ENCODE assay signal across 23 mouse cellular contexts in the genomic region with DNA sequence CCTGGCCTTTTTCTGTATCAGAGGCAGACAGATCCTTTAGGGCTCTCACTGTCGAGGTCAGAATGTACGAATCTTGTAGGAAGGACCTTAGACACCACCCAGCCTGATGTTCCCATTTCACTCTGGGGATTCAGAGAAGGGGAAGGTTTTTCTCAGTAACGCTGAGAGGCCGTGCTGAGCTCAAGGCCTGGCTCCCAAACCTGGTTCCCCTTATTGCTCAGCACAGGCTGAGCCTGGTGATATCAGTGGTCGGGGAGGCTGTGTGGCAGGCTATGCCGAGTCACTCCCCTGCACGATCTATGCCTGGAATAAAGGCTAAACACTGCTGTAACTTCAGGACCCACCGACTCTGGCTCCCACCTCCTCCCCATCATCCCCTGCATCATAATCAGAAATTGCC.
DNase-seq lines count a peak whose midpoint lies in the region; ATAC-seq and TF ChIP-seq lines count a peak whose summit lies in the region.
"Had no signal": no experiment of that assay in that cellular context is flagged by ENCODE, and none has a peak within 500 bp of the region (broad histone marks: within the 10 kb centered on the region; RNA-seq: fewer than 3 reads in every experiment).

No protein-coding gene starts in this region.

- 84% methylated on average over 8 of the region's 8 CpGs for WGBS in lung, postnatal 0 days

- no peak for ATAC-seq in lung, postnatal 0 days
- peak; percentile 89 for ATAC-seq in granulocyte monocyte progenitor cell, adult 5-6 weeks (replicated peaks; ENCODE audit: poor library complexity, severe bottlenecking)
- peak; percentile 47 for ATAC-seq in monocyte, adult 5-6 weeks (replicated peaks; ENCODE audit: insufficient number of reproducible peaks, low FRiP score, low TSS enrichment, poor library complexity, severe bottlenecking)
- ATAC-seq: forebrain, embryonic 13.5 days; midbrain, embryonic 13.5 days had no signal

- peak; percentile 31 for DNase-seq in adrenal gland, postnatal 14 days
- DNase-seq in adrenal gland, postnatal 4 days (ENCODE audit: low spot score in 2 of 2), result no peak
- peak; percentile 23 for DNase-seq in lung, postnatal 25 days (ENCODE audit: low spot score)
- no peak for DNase-seq in lung, postnatal 0 days (ENCODE audit: low spot score)
- DNase-seq in ovary, postnatal 14 days (ENCODE audit: low spot score), result no peak
- DNase-seq in thymus, postnatal 36 days, result no peak
- DNase-seq: cerebellum, adult 8-10 months; gastrocnemius, postnatal 14 days; kidney, adult 8-10 months; kidney, postnatal 25 days; layer of hippocampus, adult 9-11 months; liver, embryonic 13.5 days; lung, postnatal 14 days had no signal

- no peak for TF ChIP-seq EP300 in lung, postnatal 0 days (IDR thresholded peaks at IDR 0.05)

- H3K9ac ChIP-seq in lung, postnatal 0 days (replicated peaks; ENCODE audit: low read depth), result no peak overlapping the region
- H3K9ac ChIP-seq: embryonic facial prominence, embryonic 12.5 days; forebrain, embryonic 13.5 days; hindbrain, embryonic 12.5 days; liver, embryonic 13.5 days; midbrain, embryonic 13.5 days had no signal

- H3K36me3 ChIP-seq in lung, postnatal 0 days (ENCODE audit: insufficient read depth, low read length), result no peaks in the 10 kb centered on the region
- H3K36me3 ChIP-seq: embryonic facial prominence, embryonic 12.5 days; hindbrain, embryonic 12.5 days; liver, embryonic 13.5 days; midbrain, embryonic 13.5 days had no signal

- H3K4me2 ChIP-seq in lung, postnatal 0 days (replicated peaks; ENCODE audit: low read depth, low read length), result no peak overlapping the region
- H3K4me2 ChIP-seq: embryonic facial prominence, embryonic 12.5 days; forebrain, embryonic 13.5 days; hindbrain, embryonic 12.5 days; liver, embryonic 13.5 days; midbrain, embryonic 13.5 days had no signal

- H3K4me1 ChIP-seq in lung, postnatal 0 days (ENCODE audit: insufficient read depth, low read depth, low read length), result no peaks in the 10 kb centered on the region
- H3K4me1 ChIP-seq: embryonic facial prominence, embryonic 12.5 days; forebrain, embryonic 13.5 days; heart, embryonic 10.5 days; hindbrain, embryonic 12.5 days; limb, embryonic 10.5 days; liver, embryonic 13.5 days had no signal

- no peaks in the 10 kb centered on the region for H3K9me3 ChIP-seq in lung, postnatal 0 days (ENCODE audit: low read length)
- H3K9me3 ChIP-seq: embryonic facial prominence, embryonic 12.5 days; forebrain, embryonic 13.5 days; heart, embryonic 10.5 days; hindbrain, embryonic 12.5 days; limb, embryonic 10.5 days; liver, embryonic 13.5 days; midbrain, embryonic 13.5 days had no signal

- H3K27ac ChIP-seq in lung, postnatal 0 days (ENCODE audit: low read length), result no peak overlapping the region
- H3K27ac ChIP-seq: embryonic facial prominence, embryonic 12.5 days; forebrain, embryonic 13.5 days; heart, embryonic 10.5 days; hindbrain, embryonic 12.5 days; limb, embryonic 10.5 days; liver, embryonic 13.5 days; midbrain, embryonic 13.5 days had no signal

- TF ChIP-seq CTCF in lung, postnatal 0 days (IDR thresholded peaks at IDR 0.05), result no peak

- no peaks in the 10 kb centered on the region for H3K27me3 ChIP-seq in lung, postnatal 0 days (replicated peaks; ENCODE audit: insufficient read depth, low read length)
- H3K27me3 ChIP-seq: embryonic facial prominence, embryonic 12.5 days; forebrain, embryonic 13.5 days; hindbrain, embryonic 12.5 days; liver, embryonic 13.5 days; midbrain, embryonic 13.5 days had no signal

- no peak overlapping the region for H3K4me3 ChIP-seq in lung, postnatal 0 days (ENCODE audit: low read depth, low read length)
- H3K4me3 ChIP-seq: embryonic facial prominence, embryonic 12.5 days; erythroblast, embryonic 14.5 days; forebrain, embryonic 13.5 days; heart, embryonic 10.5 days; hindbrain, embryonic 12.5 days; limb, embryonic 10.5 days; liver, embryonic 13.5 days; midbrain, embryonic 13.5 days; myocyte had no signal

Comparison
In these comparisons a context has a peak if more than half of its experiments do, and no peak if none do; other contexts are left out.
1. DNase-seq: peak in adrenal gland, postnatal 14 days (single experiment) and lung, postnatal 25 days (single experiment); none in adrenal gland, postnatal 4 days (0 of 2), lung, postnatal 0 days (single experiment), ovary, postnatal 14 days (single experiment) and thymus, postnatal 36 days (0 of 2).